Mouse (Mus musculus): ENCODE measurements at regions not wholly inside any gene's neighbourhood (a gene's known extent, or its start where the extent isn't known, plus 50 kb on each side); places are given as distances from the start of the nearest gene placed in this dataset.

- Histone ChIP-seq H3K27me3 (ENCODE audit: insufficient read depth, low read length) (no peaks in the 10 kb centered on the region), H3K9me3 (ENCODE audit: low read length) (no peaks in the 10 kb centered on the region), H3K4me1 (replicated peaks; ENCODE audit: low read depth, low read length) (no peaks in the 10 kb centered on the region), H3K36me3 (ENCODE audit: insufficient read depth, low read length) (no peaks in the 10 kb centered on the region), H3K4me3 (replicated peaks; ENCODE audit: low read length) (no peak overlapping the region)
- no peak for TF ChIP-seq CTCF (conservative IDR thresholded peaks at IDR 0.05; ENCODE audit: low read length)
- TF ChIP-seq POU5F1 (IDR thresholded peaks at IDR 0.05; ENCODE audit: borderline replicate concordance, low read length) = no peak
- no peak for TF ChIP-seq NANOG (IDR thresholded peaks at IDR 0.05; ENCODE audit: borderline replicate concordance, low read length)
Measured at GRCm38 (mm10) chr14:107051946-107052551, 946.1 kb downstream of the Trim52 start.

GRCm38 (mm10) chr14:107068592-107068991 lies 962.6 kb downstream of the Trim52 start:
- no peaks in the 10 kb centered on the region for H3K4me1 ChIP-seq (replicated peaks; ENCODE audit: low read depth, low read length)
- H3K9me3 ChIP-seq (ENCODE audit: low read length) = no peaks in the 10 kb centered on the region
- no peak overlapping the region for H3K4me3 ChIP-seq (replicated peaks; ENCODE audit: low read length)
- H3K36me3 ChIP-seq (ENCODE audit: insufficient read depth, low read length) = no peaks in the 10 kb centered on the region
- TF ChIP-seq NANOG (IDR thresholded peaks at IDR 0.05; ENCODE audit: borderline replicate concordance, low read length) (no peak), CTCF (conservative IDR thresholded peaks at IDR 0.05; ENCODE audit: low read length) (no peak), POU5F1 (IDR thresholded peaks at IDR 0.05; ENCODE audit: borderline replicate concordance, low read length) (no peak)
- no peaks in the 10 kb centered on the region for H3K27me3 ChIP-seq (ENCODE audit: insufficient read depth, low read length)

- TF ChIP-seq NANOG (IDR thresholded peaks at IDR 0.05; ENCODE audit: borderline replicate concordance, low read length) = no peak
- TF ChIP-seq POU5F1 (IDR thresholded peaks at IDR 0.05; ENCODE audit: borderline replicate concordance, low read length) = no peak
- no peak for TF ChIP-seq CTCF (conservative IDR thresholded peaks at IDR 0.05; ENCODE audit: low read length)
- H3K4me1 ChIP-seq (replicated peaks; ENCODE audit: low read depth, low read length) = no peaks in the 10 kb centered on the region
- H3K9me3 ChIP-seq (ENCODE audit: low read length) = no peaks in the 10 kb centered on the region
- H3K27me3 ChIP-seq (ENCODE audit: insufficient read depth, low read length) = no peaks in the 10 kb centered on the region; the same call in 1 of the 2 replicates
- no peak overlapping the region for H3K4me3 ChIP-seq (replicated peaks; ENCODE audit: low read length)
- no peaks in the 10 kb centered on the region for H3K36me3 ChIP-seq (ENCODE audit: insufficient read depth, low read length)
Measured at GRCm38 (mm10) chr14:107080407-107080806, 974.4 kb downstream of the Trim52 start.

Measured in E14TG2a.4 (cell line).